Mouse (Mus musculus): ENCODE measurements around the gene Gsta1. TPM values are rescaled to one million over a fixed set of nuclear protein-coding genes. Genes with fewer than 3 reads are reported as not detected.
"Not testable (repeated sequence)": the region's sequence is repeated elsewhere in the genome, so short reads cannot be mapped to it uniquely, and the experiment has no call there.

The Gsta1 gene
- polyA plus RNA-seq, 1 experiment from 2014 or later = 0.38 TPM

GRCm38 (mm10) chr9:78210079-78210478, 20.4 kb upstream of the Gsta1 start:
- no peak overlapping the region for H3K4me2 ChIP-seq
- no peak overlapping the region for H3K4me3 ChIP-seq
- H3K4me1 ChIP-seq = peaks cover 17% of the 10 kb centered on the region
- ATAC-seq (ENCODE audit: insufficient number of reproducible peaks, insufficient read depth, low FRiP score, low TSS enrichment, low read depth) = no peak
- peaks cover 25% of the 10 kb centered on the region for H3K36me3 ChIP-seq
- 89% methylated on average over 3 of the region's 3 CpGs for WGBS
- no peak overlapping the region for H3K27ac ChIP-seq
- no peaks in the 10 kb centered on the region for H3K27me3 ChIP-seq
- no peaks in the 10 kb centered on the region for H3K9me3 ChIP-seq
- no peak overlapping the region for H3K9ac ChIP-seq

DNA sequence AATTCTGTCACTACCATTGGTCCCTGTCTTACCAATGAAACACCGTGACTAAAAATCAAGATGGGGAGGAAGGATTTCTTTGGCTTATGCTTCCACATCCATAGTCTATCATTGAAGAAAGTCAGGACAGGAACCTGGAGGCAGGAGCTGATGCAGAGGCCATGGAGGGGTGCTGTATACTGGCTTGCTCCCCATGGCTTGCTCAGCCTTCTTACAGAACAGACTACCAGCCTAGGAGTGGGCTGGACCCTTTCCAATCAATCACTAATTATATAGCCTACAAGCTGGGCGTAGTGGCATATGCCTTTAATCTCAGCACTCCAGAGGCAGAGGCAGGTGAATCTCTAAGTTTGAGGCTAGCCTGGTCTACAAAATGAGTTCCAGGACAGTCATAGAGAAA, 19.6 kb upstream of the Gsta1 start:
- WGBS = 97% methylated on average over 2 of the region's 2 CpGs
- no peaks in the 10 kb centered on the region for H3K9me3 ChIP-seq
- H3K36me3 ChIP-seq = peaks cover 19% of the 10 kb centered on the region
- H3K27me3 ChIP-seq = no peaks in the 10 kb centered on the region
- H3K27ac ChIP-seq = no peak overlapping the region
- no peak overlapping the region for H3K4me3 ChIP-seq
- no peak overlapping the region for H3K9ac ChIP-seq
- ATAC-seq (ENCODE audit: insufficient number of reproducible peaks, insufficient read depth, low FRiP score, low TSS enrichment, low read depth) = no peak
- no peak overlapping the region for H3K4me2 ChIP-seq
- H3K4me1 ChIP-seq = peaks cover 17% of the 10 kb centered on the region

GRCm38 (mm10) chr9:78211521-78211920, 18.9 kb upstream of the Gsta1 start:
- H3K27me3 ChIP-seq = no peaks in the 10 kb centered on the region
- peaks cover 14% of the 10 kb centered on the region; the same call in 1 of the 2 replicates for H3K36me3 ChIP-seq
- H3K9me3 ChIP-seq = no peaks in the 10 kb centered on the region
- no peak overlapping the region for H3K27ac ChIP-seq
- H3K4me3 ChIP-seq = no peak overlapping the region
- WGBS = 92% methylated on average over 3 of the region's 3 CpGs
- no peak overlapping the region for H3K9ac ChIP-seq
- no peak for ATAC-seq (ENCODE audit: insufficient number of reproducible peaks, insufficient read depth, low FRiP score, low TSS enrichment, low read depth)
- peaks cover 17% of the 10 kb centered on the region for H3K4me1 ChIP-seq
- H3K4me2 ChIP-seq = no peak overlapping the region

DNA sequence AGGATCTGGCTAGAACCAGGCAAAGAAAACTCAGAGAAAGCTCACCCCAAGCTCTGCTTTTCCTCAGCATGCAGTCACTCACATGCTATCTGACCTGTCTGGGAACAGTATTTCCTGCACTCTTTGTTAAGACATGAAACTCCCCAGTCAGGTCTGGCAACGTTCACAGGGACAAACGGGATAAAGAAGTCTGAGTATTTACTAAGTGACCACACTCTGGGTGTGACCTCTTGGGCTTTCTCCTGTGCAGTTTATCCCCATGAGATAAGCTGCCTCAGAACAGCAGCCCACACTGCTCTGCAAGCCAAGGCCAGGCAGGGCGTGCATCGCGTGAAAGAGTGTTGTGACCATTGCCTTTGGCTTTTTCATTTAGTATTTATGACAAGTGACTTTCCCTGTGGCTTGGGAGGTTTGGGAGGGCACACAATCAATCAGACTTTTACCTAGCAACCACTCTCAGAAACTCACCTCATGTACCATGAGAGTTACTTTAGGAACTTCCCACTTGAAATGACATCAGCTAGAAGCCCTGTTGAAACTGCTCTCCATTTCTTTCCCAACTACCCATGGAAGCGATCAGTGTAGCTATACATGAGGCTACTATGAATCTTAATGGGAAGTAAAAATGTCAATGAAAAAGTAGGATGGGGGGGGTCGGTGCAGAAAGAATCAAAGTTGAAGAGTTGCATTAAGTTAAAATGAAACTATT, 18.0 kb upstream of the Gsta1 start:
- WGBS = 81% methylated on average over 7 of the region's 7 CpGs
- H3K4me1 ChIP-seq = peaks cover 17% of the 10 kb centered on the region
- H3K27ac ChIP-seq = no peak overlapping the region
- no peak overlapping the region for H3K4me2 ChIP-seq
- no peak overlapping the region for H3K9ac ChIP-seq
- ATAC-seq (ENCODE audit: insufficient number of reproducible peaks, insufficient read depth, low FRiP score, low TSS enrichment, low read depth) = no peak
- peaks cover 14% of the 10 kb centered on the region; the same call in 1 of the 2 replicates for H3K36me3 ChIP-seq
- H3K27me3 ChIP-seq = no peaks in the 10 kb centered on the region
- H3K9me3 ChIP-seq = no peaks in the 10 kb centered on the region
- H3K4me3 ChIP-seq = no peak overlapping the region

GRCm38 (mm10) chr9:78217074-78217473, 13.4 kb upstream of the Gsta1 start:
- no peak overlapping the region for H3K4me2 ChIP-seq
- no peak for ATAC-seq (ENCODE audit: insufficient number of reproducible peaks, insufficient read depth, low FRiP score, low TSS enrichment, low read depth)
- WGBS = 81% methylated on average over 4 of the region's 4 CpGs

DNA sequence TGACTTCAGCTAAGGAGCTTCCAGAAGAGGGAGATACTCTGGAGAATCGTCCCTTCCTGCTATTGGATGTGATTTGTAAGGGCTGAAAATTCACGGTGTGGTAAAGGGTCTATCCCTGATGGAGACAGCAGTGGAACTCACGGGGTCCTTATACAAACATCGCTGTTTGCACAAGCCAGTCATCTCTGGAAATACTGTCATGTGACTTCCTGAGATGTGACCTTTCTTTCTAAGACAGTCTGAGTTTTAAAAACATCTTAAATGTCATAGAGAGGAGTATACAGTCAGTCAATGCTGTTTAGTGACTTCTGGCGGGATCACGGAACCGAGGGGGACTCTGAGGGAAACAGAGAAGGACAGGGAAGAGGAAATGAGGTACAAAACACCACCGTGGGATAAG, 7.8 kb upstream of the Gsta1 start:
- no peak for ATAC-seq (ENCODE audit: insufficient number of reproducible peaks, insufficient read depth, low FRiP score, low TSS enrichment, low read depth)
- no peak overlapping the region for H3K9ac ChIP-seq
- WGBS = 70% methylated on average over 8 of the region's 8 CpGs
- no peaks in the 10 kb centered on the region for H3K27me3 ChIP-seq
- H3K4me1 ChIP-seq = no peaks in the 10 kb centered on the region
- H3K27ac ChIP-seq = no peak overlapping the region
- no peaks in the 10 kb centered on the region for H3K9me3 ChIP-seq
- H3K36me3 ChIP-seq = no peaks in the 10 kb centered on the region
- no peak overlapping the region for H3K4me3 ChIP-seq
- H3K4me2 ChIP-seq = no peak overlapping the region

More at GRCm38 (mm10) chr9:78217074-78217473, 13.4 kb upstream of the Gsta1 start:
- no peak overlapping the region for H3K27ac ChIP-seq
- H3K9me3 ChIP-seq = no peaks in the 10 kb centered on the region
- no peaks in the 10 kb centered on the region for H3K27me3 ChIP-seq
- H3K4me3 ChIP-seq = no peak overlapping the region
- H3K4me1 ChIP-seq = no peaks in the 10 kb centered on the region
- no peaks in the 10 kb centered on the region for H3K36me3 ChIP-seq
- no peak overlapping the region for H3K9ac ChIP-seq

- no peak overlapping the region for H3K4me3 ChIP-seq
- 43% methylated on average over 10 of the region's 10 CpGs for WGBS
- no peaks in the 10 kb centered on the region for H3K36me3 ChIP-seq
- H3K4me2 ChIP-seq = no peak overlapping the region
- no peaks in the 10 kb centered on the region for H3K4me1 ChIP-seq
- H3K27ac ChIP-seq = no peak overlapping the region
- ATAC-seq (ENCODE audit: insufficient number of reproducible peaks, insufficient read depth, low FRiP score, low TSS enrichment, low read depth) = no peak
- no peaks in the 10 kb centered on the region for H3K9me3 ChIP-seq
- no peaks in the 10 kb centered on the region for H3K27me3 ChIP-seq
- H3K9ac ChIP-seq = no peak overlapping the region
Observed at GRCm38 (mm10) chr9:78223221-78223902, 7.1 kb upstream of the Gsta1 start.

DNA sequence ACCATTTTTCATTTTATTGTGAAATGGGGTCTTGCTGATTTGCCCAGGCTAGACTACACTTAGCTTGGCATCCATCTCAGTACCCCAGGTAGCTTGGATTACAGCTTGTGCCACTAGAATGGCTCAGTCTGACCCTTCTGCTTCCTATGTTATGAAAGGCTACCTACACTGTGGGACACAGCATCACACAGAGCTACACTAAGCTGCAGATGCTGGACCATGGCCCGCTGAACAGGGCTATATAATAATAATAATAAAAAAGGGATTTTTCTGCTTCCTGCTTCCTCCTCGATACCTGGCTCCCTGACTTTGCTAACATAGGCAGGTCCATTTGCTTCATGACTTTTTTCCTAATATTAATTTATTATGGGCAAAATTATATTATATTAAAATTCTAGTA, 6.0 kb upstream of the Gsta1 start:
- no peaks in the 10 kb centered on the region for H3K9me3 ChIP-seq
- ATAC-seq (ENCODE audit: insufficient number of reproducible peaks, insufficient read depth, low FRiP score, low TSS enrichment, low read depth) = no peak
- no peak overlapping the region for H3K27ac ChIP-seq
- no peaks in the 10 kb centered on the region for H3K4me1 ChIP-seq
- H3K27me3 ChIP-seq = no peaks in the 10 kb centered on the region
- no peak overlapping the region for H3K4me3 ChIP-seq
- H3K9ac ChIP-seq = no peak overlapping the region
- WGBS = 87% methylated on average over 2 of the region's 2 CpGs
- H3K4me2 ChIP-seq = no peak overlapping the region
- H3K36me3 ChIP-seq = no peaks in the 10 kb centered on the region

GRCm38 (mm10) chr9:78225304-78225703, 5.2 kb upstream of the Gsta1 start:
- Histone ChIP-seq H3K4me3 (no peak overlapping the region), H3K9ac (no peak overlapping the region), H3K9me3 (no peaks in the 10 kb centered on the region), H3K36me3 (no peaks in the 10 kb centered on the region), H3K4me2 (no peak overlapping the region), H3K27me3 (no peaks in the 10 kb centered on the region), H3K4me1 (no peaks in the 10 kb centered on the region), H3K27ac (no peak overlapping the region)
- WGBS = 74% methylated on average over 11 of the region's 11 CpGs
- no peak for ATAC-seq (ENCODE audit: insufficient number of reproducible peaks, insufficient read depth, low FRiP score, low TSS enrichment, low read depth)

DNA sequence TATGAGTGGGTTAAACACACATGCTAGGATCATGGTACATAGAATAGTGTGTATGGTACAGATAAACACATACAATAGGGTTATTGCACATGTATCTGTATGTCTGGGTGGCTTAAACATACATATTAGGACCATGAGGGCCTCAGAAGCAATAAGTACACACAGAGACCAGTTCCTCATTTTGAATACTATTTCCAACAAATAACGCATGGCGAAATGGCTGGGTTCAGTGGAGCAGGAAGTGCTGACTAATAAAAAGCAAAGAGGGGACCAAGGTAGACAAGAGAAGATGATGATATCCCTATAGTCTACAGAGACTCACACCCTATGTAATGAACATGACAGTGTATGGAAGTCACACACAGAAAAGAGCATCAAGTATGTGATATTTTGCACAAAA, 2.3 kb upstream of the Gsta1 start:
- Histone ChIP-seq H3K9ac (no peak overlapping the region), H3K27ac (no peak overlapping the region), H3K9me3 (no peaks in the 10 kb centered on the region), H3K36me3 (no peaks in the 10 kb centered on the region), H3K4me2 (no peak overlapping the region), H3K27me3 (no peaks in the 10 kb centered on the region), H3K4me3 (no peak overlapping the region), H3K4me1 (no peaks in the 10 kb centered on the region)
- no peak for ATAC-seq (ENCODE audit: insufficient number of reproducible peaks, insufficient read depth, low FRiP score, low TSS enrichment, low read depth)
- 97% methylated on average over 2 of the region's 2 CpGs for WGBS

- not testable (repeated sequence) for H3K27ac ChIP-seq; H3K4me2 ChIP-seq; H3K9me3 ChIP-seq; H3K4me3 ChIP-seq; H3K4me1 ChIP-seq; H3K36me3 ChIP-seq; H3K9ac ChIP-seq; ATAC-seq (ENCODE audit: insufficient number of reproducible peaks, insufficient read depth, low FRiP score, low TSS enrichment, low read depth); H3K27me3 ChIP-seq
- WGBS = 38% methylated on average over 3 of the region's 3 CpGs
Observed at GRCm38 (mm10) chr9:78229658-78230057, 798 bp upstream of the Gsta1 start.

DNA sequence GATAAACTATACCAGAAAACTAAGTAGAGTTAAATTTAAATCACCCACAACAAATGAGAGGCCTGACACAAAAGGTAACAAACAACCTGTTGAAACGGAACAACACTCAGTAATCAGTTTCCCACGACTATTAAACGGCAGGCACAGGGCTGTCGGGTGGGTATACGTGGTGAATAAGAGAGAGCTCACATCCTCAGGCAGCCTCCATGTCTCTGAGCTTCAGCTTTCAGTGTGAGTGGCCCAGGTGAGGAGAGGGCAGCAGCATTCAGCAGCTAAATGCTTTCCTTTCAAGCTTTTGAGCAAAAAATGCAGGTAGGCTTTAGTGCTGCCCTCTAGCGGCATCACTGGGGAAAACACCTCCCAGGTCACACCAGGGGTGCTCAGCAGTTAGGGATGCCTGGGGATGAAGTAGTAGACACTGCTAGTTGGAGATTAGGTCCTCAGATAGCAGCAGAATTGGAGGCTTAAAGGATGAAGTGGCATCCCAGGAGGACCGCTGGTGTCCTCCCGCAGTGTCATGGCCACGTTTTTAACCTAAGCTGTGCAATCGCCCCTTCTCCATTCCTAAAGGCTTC, 2.8 kb downstream of the Gsta1 start:
- H3K4me1 ChIP-seq = not testable (repeated sequence)

More for the DNA sequence above, 2.8 kb downstream of the Gsta1 start:
- not testable (repeated sequence) for ATAC-seq (ENCODE audit: insufficient number of reproducible peaks, insufficient read depth, low FRiP score, low TSS enrichment, low read depth); H3K27ac ChIP-seq; H3K9me3 ChIP-seq; H3K36me3 ChIP-seq; H3K9ac ChIP-seq; H3K4me2 ChIP-seq; H3K4me3 ChIP-seq; H3K27me3 ChIP-seq
- no CpG with 5 or more reads among the region's 10 CpGs for WGBS

Data from embryonic facial prominence, embryonic 13.5 days (tissue).